Mouse (Mus musculus) C2C12 (cell line): ENCODE data around the gene Mmd.

Experiments used
- CTCF ChIP-seq: IDR thresholded peaks from one replicate; pipeline ENCODE4 v1.5.1; 2011; ENCODE audit not compliant: control insufficient read depth, insufficient read depth, insufficient read length
- MAX ChIP-seq: IDR thresholded peaks from one replicate; pipeline ENCODE4 v1.6.1; 2011; ENCODE audit warnings: mild to moderate bottlenecking, control low read depth

- no peak for TF ChIP-seq CTCF
- no peak for TF ChIP-seq MAX
Measured at GRCm38 (mm10) chr11:90258321-90258927, 9.2 kb downstream of the Mmd start.
